Mouse (Mus musculus): ENCODE results near the gene Stab1. TPM values are rescaled to one million over a fixed set of nuclear protein-coding genes. Genes with fewer than 3 reads are reported as not detected.

Gene Stab1
- polyA plus RNA-seq, 1 experiment from 2014 or later, result 7.0 TPM

GRCm38 (mm10) chr14:31138219-31138896 is 30.1 kb downstream of the Stab1 start:
- Histone ChIP-seq H3K4me2 (ENCODE audit: low read depth, low read length) (no peak overlapping the region), H3K9me3 (ENCODE audit: control insufficient read depth, low read length) (no peaks in the 10 kb centered on the region), H3K4me3 (ENCODE audit: low read depth, low read length) (no peak overlapping the region), H3K4me1 (ENCODE audit: control insufficient read depth, insufficient read depth, low read length) (peaks cover 2% of the 10 kb centered on the region; the same call in 1 of the 2 replicates), H3K27ac (ENCODE audit: low read depth, low read length) (no peak overlapping the region), H3K9ac (replicated peaks; ENCODE audit: low read depth, low read length) (no peak overlapping the region), H3K36me3 (ENCODE audit: control insufficient read depth, insufficient read depth, low read length) (peaks cover 33% of the 10 kb centered on the region), H3K27me3 (ENCODE audit: control insufficient read depth, insufficient read depth, low read length) (no peaks in the 10 kb centered on the region)
- 85% methylated on average over 31 of the region's 35 CpGs for WGBS
- no peak for ATAC-seq (ENCODE audit: low read depth)

- 81% methylated on average over 11 of the region's 11 CpGs for WGBS
- H3K4me2 ChIP-seq (ENCODE audit: low read depth, low read length), result no peak overlapping the region
- H3K27me3 ChIP-seq (ENCODE audit: control insufficient read depth, insufficient read depth, low read length), result no peaks in the 10 kb centered on the region
- no peak overlapping the region for H3K4me3 ChIP-seq (ENCODE audit: low read depth, low read length)
- no peak overlapping the region for H3K9ac ChIP-seq (replicated peaks; ENCODE audit: low read depth, low read length)
- peaks cover 33% of the 10 kb centered on the region for H3K36me3 ChIP-seq (ENCODE audit: control insufficient read depth, insufficient read depth, low read length)
- no peak overlapping the region for H3K27ac ChIP-seq (ENCODE audit: low read depth, low read length)
- H3K4me1 ChIP-seq (ENCODE audit: control insufficient read depth, insufficient read depth, low read length), result peaks cover 7% of the 10 kb centered on the region; the same call in 1 of the 2 replicates
- no peaks in the 10 kb centered on the region for H3K9me3 ChIP-seq (ENCODE audit: control insufficient read depth, low read length)
- no peak for ATAC-seq (ENCODE audit: low read depth)
These were observed 30.6 kb downstream of the Stab1 start for GRCm38 (mm10) chr14:31137791-31138190.

GRCm38 (mm10) chr14:31137281-31137595 is 31.2 kb downstream of the Stab1 start:
- Histone ChIP-seq H3K9me3 (ENCODE audit: control insufficient read depth, low read length) (no peaks in the 10 kb centered on the region), H3K27ac (ENCODE audit: low read depth, low read length) (no peak overlapping the region), H3K4me2 (ENCODE audit: low read depth, low read length) (no peak overlapping the region), H3K4me1 (ENCODE audit: control insufficient read depth, insufficient read depth, low read length) (peaks cover 12% of the 10 kb centered on the region), H3K27me3 (ENCODE audit: control insufficient read depth, insufficient read depth, low read length) (no peaks in the 10 kb centered on the region), H3K9ac (replicated peaks; ENCODE audit: low read depth, low read length) (0 out of 2 replicates have a peak overlapping the region, but pooled peaks have one; percentile 8), H3K4me3 (ENCODE audit: low read depth, low read length) (no peak overlapping the region), H3K36me3 (ENCODE audit: control insufficient read depth, insufficient read depth, low read length) (peaks cover 33% of the 10 kb centered on the region)
- WGBS, result 84% methylated on average over 10 of the region's 10 CpGs
- no peak for ATAC-seq (ENCODE audit: low read depth)

DNA sequence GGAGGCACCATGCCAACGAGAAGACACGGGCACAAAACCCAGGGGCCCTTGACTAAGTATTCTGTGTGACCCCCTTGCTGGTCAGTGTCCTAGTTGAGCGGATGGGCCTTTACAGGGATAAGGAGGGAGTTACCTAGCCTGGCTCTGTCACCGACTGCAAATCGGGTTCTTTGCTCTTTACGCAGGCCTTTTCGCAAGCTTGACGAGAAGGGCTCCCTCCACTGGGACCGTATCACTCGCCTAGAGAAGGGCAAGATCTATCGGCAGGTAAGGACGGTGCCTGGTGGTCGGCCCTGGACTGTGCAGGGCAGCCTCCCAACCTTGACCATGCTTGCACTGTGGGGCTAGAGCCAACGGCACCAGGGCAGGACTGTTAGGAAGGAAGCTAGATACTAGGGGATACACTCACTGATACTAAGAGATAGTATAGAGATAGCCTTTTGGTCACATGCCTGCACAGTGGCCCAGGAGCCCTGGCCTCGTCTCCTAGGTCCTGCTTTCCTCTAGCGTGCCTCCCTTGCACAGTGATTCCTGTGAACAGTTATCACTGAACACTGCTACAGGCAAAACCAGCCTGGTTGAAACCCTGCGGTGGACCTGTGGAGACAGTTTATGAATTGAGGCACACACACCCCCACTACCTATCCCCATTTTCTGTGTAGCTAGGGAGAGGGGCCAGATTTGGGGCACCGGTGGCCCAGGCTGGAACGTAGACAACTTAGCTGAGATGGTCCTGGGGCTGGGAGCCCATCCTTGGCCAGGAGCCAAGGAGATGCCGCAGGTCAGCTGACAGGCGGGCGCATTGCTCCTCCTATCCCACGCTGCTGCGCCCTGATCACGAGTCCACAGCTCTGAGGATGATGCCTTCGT is 31.8 kb downstream of the Stab1 start:
- no peak for ATAC-seq (ENCODE audit: low read depth)
- peaks cover 18% of the 10 kb centered on the region for H3K4me1 ChIP-seq (ENCODE audit: control insufficient read depth, insufficient read depth, low read length)
- no peaks in the 10 kb centered on the region for H3K27me3 ChIP-seq (ENCODE audit: control insufficient read depth, insufficient read depth, low read length)
- H3K4me2 ChIP-seq (ENCODE audit: low read depth, low read length), result no peak overlapping the region
- H3K9ac ChIP-seq (replicated peaks; ENCODE audit: low read depth, low read length), result 0 out of 2 replicates have a peak overlapping the region, but pooled peaks have one; percentile 8
- peaks cover 33% of the 10 kb centered on the region for H3K36me3 ChIP-seq (ENCODE audit: control insufficient read depth, insufficient read depth, low read length)
- 95% methylated on average over 26 of the region's 26 CpGs for WGBS
- no peak overlapping the region for H3K27ac ChIP-seq (ENCODE audit: low read depth, low read length)
- no peak overlapping the region for H3K4me3 ChIP-seq (ENCODE audit: low read depth, low read length)
- H3K9me3 ChIP-seq (ENCODE audit: control insufficient read depth, low read length), result no peaks in the 10 kb centered on the region

GRCm38 (mm10) chr14:31135495-31136410 is 32.7 kb downstream of the Stab1 start:
- no peak for ATAC-seq (ENCODE audit: low read depth)
- H3K4me2 ChIP-seq (ENCODE audit: low read depth, low read length), result no peak overlapping the region
- H3K27me3 ChIP-seq (ENCODE audit: control insufficient read depth, insufficient read depth, low read length), result no peaks in the 10 kb centered on the region
- H3K4me3 ChIP-seq (ENCODE audit: low read depth, low read length), result no peak overlapping the region
- 95% methylated on average over 34 of the region's 34 CpGs for WGBS
- H3K4me1 ChIP-seq (ENCODE audit: control insufficient read depth, insufficient read depth, low read length), result peaks cover 18% of the 10 kb centered on the region
- no peak overlapping the region for H3K9ac ChIP-seq (replicated peaks; ENCODE audit: low read depth, low read length)
- no peaks in the 10 kb centered on the region for H3K9me3 ChIP-seq (ENCODE audit: control insufficient read depth, low read length)
- H3K36me3 ChIP-seq (ENCODE audit: control insufficient read depth, insufficient read depth, low read length), result peaks cover 33% of the 10 kb centered on the region
- H3K27ac ChIP-seq (ENCODE audit: low read depth, low read length), result no peak overlapping the region

DNA sequence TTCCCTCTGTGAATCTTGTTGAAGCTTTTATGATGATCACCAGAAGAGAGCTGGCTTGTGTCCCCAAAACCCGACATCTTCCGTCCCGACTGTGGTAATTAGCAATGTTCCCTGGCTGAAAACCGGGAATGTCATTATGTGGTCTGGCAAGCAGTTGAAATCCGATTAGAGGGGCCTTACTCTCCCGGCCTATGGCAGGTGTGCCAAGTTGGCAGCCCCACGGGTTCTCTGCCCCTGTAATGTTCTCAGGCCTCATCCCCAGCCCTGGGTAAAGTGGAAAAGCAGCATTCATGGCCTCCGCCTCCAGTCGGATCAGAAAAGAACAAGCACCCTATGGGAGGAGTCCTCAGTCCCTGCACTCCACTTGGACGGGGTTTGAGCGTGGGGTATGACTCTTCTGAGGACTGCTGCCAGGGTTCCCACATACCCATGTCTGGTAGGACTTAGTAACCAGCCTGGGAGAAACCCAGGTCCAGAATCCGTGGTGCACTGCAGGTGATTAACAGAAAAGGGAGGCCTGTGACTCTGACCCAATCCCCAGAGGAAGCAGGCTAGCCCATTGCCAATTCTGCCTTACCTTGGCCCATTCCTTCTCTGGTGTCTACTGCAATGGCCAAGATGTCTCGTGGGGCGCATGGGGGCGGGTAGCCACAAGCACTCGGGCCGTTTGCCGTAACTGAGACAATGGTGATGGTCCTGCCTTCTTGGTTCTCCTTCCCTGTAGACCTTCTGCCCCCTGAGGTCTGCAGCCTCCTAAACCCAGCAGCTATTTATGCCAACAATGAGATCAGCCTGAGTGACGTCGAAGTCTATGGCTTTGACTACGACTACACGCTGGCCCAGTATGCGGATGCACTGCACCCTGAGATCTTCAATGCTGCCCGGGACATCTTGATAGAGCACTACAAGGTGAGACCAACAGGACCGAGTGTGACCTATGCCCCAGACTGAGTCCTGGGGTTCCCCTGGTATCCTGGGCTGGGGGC is 34.1 kb downstream of the Stab1 start:
- H3K9ac ChIP-seq (replicated peaks; ENCODE audit: low read depth, low read length), result no peak overlapping the region
- H3K4me3 ChIP-seq (ENCODE audit: low read depth, low read length), result no peak overlapping the region
- H3K9me3 ChIP-seq (ENCODE audit: control insufficient read depth, low read length), result no peaks in the 10 kb centered on the region
- 83% methylated on average over 25 of the region's 25 CpGs for WGBS
- peaks cover 18% of the 10 kb centered on the region for H3K4me1 ChIP-seq (ENCODE audit: control insufficient read depth, insufficient read depth, low read length)
- H3K36me3 ChIP-seq (ENCODE audit: control insufficient read depth, insufficient read depth, low read length), result peaks cover 20% of the 10 kb centered on the region
- ATAC-seq (ENCODE audit: low read depth), result no peak
- no peaks in the 10 kb centered on the region for H3K27me3 ChIP-seq (ENCODE audit: control insufficient read depth, insufficient read depth, low read length)
- no peak overlapping the region for H3K27ac ChIP-seq (ENCODE audit: low read depth, low read length)
- H3K4me2 ChIP-seq (ENCODE audit: low read depth, low read length), result no peak overlapping the region

GRCm38 (mm10) chr14:31133023-31133665 is 35.3 kb downstream of the Stab1 start:
- WGBS, result 69% methylated on average over 11 of the region's 11 CpGs
- peaks cover 13% of the 10 kb centered on the region for H3K36me3 ChIP-seq (ENCODE audit: control insufficient read depth, insufficient read depth, low read length)
- H3K4me2 ChIP-seq (ENCODE audit: low read depth, low read length), result peak overlapping the region; percentile 16; the same call in 1 of the 2 replicates
- H3K4me3 ChIP-seq (ENCODE audit: low read depth, low read length), result no peak overlapping the region
- no peak overlapping the region for H3K27ac ChIP-seq (ENCODE audit: low read depth, low read length)
- no peak for ATAC-seq (ENCODE audit: low read depth)
- no peaks in the 10 kb centered on the region for H3K9me3 ChIP-seq (ENCODE audit: control insufficient read depth, low read length)
- H3K4me1 ChIP-seq (ENCODE audit: control insufficient read depth, insufficient read depth, low read length), result peaks cover 18% of the 10 kb centered on the region
- no peak overlapping the region for H3K9ac ChIP-seq (replicated peaks; ENCODE audit: low read depth, low read length)
- no peaks in the 10 kb centered on the region for H3K27me3 ChIP-seq (ENCODE audit: control insufficient read depth, insufficient read depth, low read length)

All from neural tube, embryonic 14.5 days (tissue).